Mouse (Mus musculus) megakaryocyte, embryonic 14.5 days (primary cell): ENCODE results near the gene Saa2. TPM values are rescaled to one million over a fixed set of nuclear protein-coding genes. Genes with fewer than 3 reads are reported as not detected.
"Not testable (repeated sequence)": the region's sequence is repeated elsewhere in the genome, so short reads cannot be mapped to it uniquely, and the experiment has no call there.

Experiments used
- H3K27me3 ChIP-seq: replicated peaks from 2 replicates; pipeline ENCODE3; 2012; ENCODE audit warnings: inconsistent platforms
- H3K36me3 ChIP-seq: replicated peaks from 2 replicates; pipeline ENCODE3; 2012; ENCODE audit warnings: low read length, inconsistent platforms, mixed read lengths
- H3K4me1 ChIP-seq: 2 replicates; pipeline ENCODE4 v1.6.1; 2012; ENCODE audit warnings: inconsistent platforms
- H3K4me3 ChIP-seq: replicated peaks from 2 replicates; pipeline ENCODE3; 2012; ENCODE audit warnings: moderate library complexity, mild to moderate bottlenecking, inconsistent platforms
- H3K9me3 ChIP-seq: 2 replicates; pipeline ENCODE4 v1.6.1; 2012; ENCODE audit warnings: inconsistent platforms
- FLI1 ChIP-seq: IDR thresholded peaks from 2 replicates; pipeline ENCODE4 v1.6.1; 2012; ENCODE audit warnings: low read length, inconsistent platforms, mixed read lengths
- GATA1 ChIP-seq: IDR thresholded peaks from 3 replicates; pipeline ENCODE4 v1.6.1; 2012; ENCODE audit warnings: mixed read lengths, low read length, inconsistent platforms, borderline replicate concordance
- polyA plus RNA-seq: library from polyadenylated mRNA; stranded (reverse); fragments of >175 nt; gene quantifications from 2 replicates; pipeline ENCODE4 v1.2.3, GENCODE M21; 2012; ENCODE audit warnings: low replicate concordance; ENCODE audit not compliant: insufficient read depth

The Saa2 gene
- polyA plus RNA-seq, 1 experiment, result not detected

- Histone ChIP-seq H3K27me3 (peaks cover 60% of the 10 kb centered on the region), H3K4me1 (peaks cover 9% of the 10 kb centered on the region), H3K36me3 (no peaks in the 10 kb centered on the region), H3K4me3 (no peak overlapping the region), H3K9me3 (no peaks in the 10 kb centered on the region)
- TF ChIP-seq GATA1 (no peak), FLI1 (no peak)
These were observed 27.2 kb upstream of the Saa2 start for GRCm38 (mm10) chr7:46724396-46724795.

DNA sequence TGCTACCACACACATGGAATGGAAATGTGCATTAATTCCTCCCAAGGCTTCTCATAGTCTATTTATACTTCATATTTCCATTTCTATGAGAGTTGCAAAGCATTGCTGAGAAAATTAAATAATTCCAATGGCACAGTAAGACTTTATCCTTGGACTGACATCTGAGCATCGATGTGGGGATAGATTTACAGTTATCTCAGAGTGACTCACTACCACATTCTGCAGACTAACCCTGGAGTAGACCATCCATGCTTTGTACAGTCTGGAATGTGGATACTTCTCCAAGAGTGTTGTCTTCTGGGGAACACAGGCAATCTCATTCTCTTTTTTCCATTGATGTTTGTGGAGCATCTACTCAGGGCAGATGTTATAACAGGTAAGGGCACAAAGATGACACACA, 24.0 kb upstream of the Saa2 start:
- peaks cover 45% of the 10 kb centered on the region for H3K27me3 ChIP-seq
- TF ChIP-seq FLI1, result no peak
- no peak for TF ChIP-seq GATA1
- no peak overlapping the region for H3K4me3 ChIP-seq

DNA sequence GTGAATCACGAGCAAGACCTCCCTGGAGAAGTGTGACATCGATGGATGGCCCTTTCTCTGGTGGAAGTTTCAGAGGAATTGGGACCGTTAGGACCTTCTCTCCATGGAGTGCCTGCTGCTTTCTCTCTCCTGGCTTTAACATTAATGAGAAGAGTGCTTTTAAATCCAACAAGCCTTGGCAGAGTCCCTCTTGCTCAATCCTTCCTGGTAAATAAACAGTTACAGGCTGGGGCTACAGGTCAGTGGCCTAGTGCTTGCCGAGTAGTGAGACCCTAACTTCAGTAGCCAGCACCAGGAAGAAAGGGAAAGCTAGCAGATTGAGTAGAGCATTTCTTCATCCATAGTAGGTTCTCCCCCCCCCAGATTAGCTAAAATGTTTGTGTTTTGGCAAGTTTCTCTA, 19.1 kb upstream of the Saa2 start, which contains the start of gene Saa4:
TSS of gene Saa4 (minus strand) at position 146 of the 400 bp plus-strand sequence.
- Histone ChIP-seq H3K36me3 (no peaks in the 10 kb centered on the region), H3K4me3 (no peak within 1 kb of the TSS), H3K9me3 (peaks cover 8% of the 10 kb centered on the region), H3K4me1 (peaks cover 11% of the 10 kb centered on the region), H3K27me3 (peaks cover 28% of the 10 kb centered on the region)
- no peak for TF ChIP-seq GATA1
- TF ChIP-seq FLI1, result no peak

More for the DNA sequence above, 24.0 kb upstream of the Saa2 start:
- H3K4me1 ChIP-seq, result peaks cover 9% of the 10 kb centered on the region
- no peaks in the 10 kb centered on the region for H3K36me3 ChIP-seq
- H3K9me3 ChIP-seq, result no peaks in the 10 kb centered on the region

DNA sequence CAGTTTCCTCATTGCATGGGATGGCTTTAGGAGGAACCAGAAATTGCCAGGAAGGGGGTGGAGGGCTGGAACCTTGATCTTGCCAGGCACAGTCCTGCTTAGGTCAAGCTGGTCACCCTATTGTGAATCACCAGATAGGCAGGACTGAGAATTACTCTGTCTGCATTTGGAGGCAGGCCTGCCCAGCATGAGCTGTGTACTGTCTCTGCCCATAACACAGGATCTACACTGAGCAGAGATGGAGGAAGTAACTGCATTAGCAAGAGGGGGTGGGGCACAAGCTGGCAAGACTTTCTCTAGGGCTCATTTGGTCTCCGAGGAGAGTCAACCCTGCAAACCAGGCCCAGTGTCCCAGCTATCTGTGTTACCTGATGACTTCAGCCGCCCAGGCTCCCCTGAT, 16.6 kb upstream of the Saa2 start:
- Histone ChIP-seq H3K36me3 (no peaks in the 10 kb centered on the region), H3K4me3 (peak overlapping the region; percentile 47), H3K4me1 (peaks cover 30% of the 10 kb centered on the region), H3K27me3 (peaks cover 18% of the 10 kb centered on the region), H3K9me3 (peaks cover 8% of the 10 kb centered on the region)
- TF ChIP-seq FLI1 (no peak), GATA1 (no peak)

DNA sequence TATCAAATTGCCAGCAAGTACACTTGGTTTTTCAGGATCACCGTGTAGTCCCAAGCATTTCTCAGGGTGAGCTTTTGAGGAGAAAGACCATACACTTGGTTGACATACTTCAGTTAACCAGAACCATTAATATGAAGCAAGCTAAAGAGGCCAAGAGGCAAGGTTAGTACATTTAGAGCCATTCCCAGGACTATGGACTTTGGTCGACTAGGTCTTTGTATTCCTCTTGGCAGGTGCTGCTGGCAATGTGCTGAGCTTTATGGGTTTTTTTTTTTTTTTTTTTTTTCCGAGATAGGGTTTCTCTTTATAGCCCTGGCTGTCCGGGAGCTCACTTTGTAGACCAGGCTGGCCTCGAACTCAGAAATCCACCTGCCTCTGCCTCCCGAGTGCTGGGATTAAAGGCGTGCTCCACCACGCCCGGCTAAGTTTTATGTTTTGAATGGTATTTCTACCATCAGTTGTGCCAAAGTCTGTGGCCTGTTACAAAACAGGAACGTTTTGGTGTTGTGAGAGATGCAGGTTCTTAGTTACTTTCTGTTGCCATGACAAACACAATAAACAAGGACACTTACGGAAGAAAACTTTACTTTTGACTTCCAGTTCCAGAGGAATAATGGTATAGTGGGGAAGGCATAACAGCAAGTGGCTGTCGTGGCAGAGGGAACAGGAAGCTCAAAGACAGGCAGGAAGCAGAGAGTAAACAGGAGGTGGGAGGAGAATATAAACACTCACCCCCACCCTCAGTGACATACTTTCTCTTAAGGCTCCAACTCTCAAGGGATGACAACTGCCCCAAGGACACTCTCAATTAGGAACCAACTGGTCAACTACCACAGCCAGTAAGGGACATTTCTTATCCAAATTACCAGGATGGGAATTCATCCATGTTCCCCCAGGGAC, 12.8 kb upstream of the Saa2 start:
- H3K36me3 ChIP-seq, result no peaks in the 10 kb centered on the region
- no peak for TF ChIP-seq FLI1
- no peak for TF ChIP-seq GATA1

GRCm38 (mm10) chr7:46740041-46740440, 11.5 kb upstream of the Saa2 start:
- peaks cover 46% of the 10 kb centered on the region for H3K4me1 ChIP-seq
- not testable (repeated sequence) for H3K9me3 ChIP-seq, H3K4me3 ChIP-seq, H3K36me3 ChIP-seq
- H3K27me3 ChIP-seq, result peaks cover 20% of the 10 kb centered on the region

More for the DNA sequence above, 12.8 kb upstream of the Saa2 start:
- Histone ChIP-seq H3K27me3 (peaks cover 18% of the 10 kb centered on the region), H3K4me3 (no peak overlapping the region), H3K9me3 (no peaks in the 10 kb centered on the region), H3K4me1 (peaks cover 53% of the 10 kb centered on the region)

- not testable (repeated sequence) for H3K4me3 ChIP-seq
- Histone ChIP-seq H3K4me1 (peaks cover 46% of the 10 kb centered on the region), H3K27me3 (peaks cover 26% of the 10 kb centered on the region)
These were observed 8.7 kb upstream of the Saa2 start, which contains the start of gene Saa1 for GRCm38 (mm10) chr7:46742880-46743279. Saa1 (minus strand) TSS chr7:46742980.

GRCm38 (mm10) chr7:46745816-46746215, 5.8 kb upstream of the Saa2 start:
- H3K36me3 ChIP-seq, result no peaks in the 10 kb centered on the region
- peaks cover 28% of the 10 kb centered on the region for H3K4me1 ChIP-seq
- H3K9me3 ChIP-seq, result no peaks in the 10 kb centered on the region
- no peak overlapping the region for H3K4me3 ChIP-seq
- TF ChIP-seq FLI1 (no peak), GATA1 (no peak)
- H3K27me3 ChIP-seq, result peaks cover 47% of the 10 kb centered on the region

More at GRCm38 (mm10) chr7:46742880-46743279, 8.7 kb upstream of the Saa2 start, which contains the start of gene Saa1:
- H3K9me3 ChIP-seq, H3K36me3 ChIP-seq: not testable (repeated sequence)

DNA sequence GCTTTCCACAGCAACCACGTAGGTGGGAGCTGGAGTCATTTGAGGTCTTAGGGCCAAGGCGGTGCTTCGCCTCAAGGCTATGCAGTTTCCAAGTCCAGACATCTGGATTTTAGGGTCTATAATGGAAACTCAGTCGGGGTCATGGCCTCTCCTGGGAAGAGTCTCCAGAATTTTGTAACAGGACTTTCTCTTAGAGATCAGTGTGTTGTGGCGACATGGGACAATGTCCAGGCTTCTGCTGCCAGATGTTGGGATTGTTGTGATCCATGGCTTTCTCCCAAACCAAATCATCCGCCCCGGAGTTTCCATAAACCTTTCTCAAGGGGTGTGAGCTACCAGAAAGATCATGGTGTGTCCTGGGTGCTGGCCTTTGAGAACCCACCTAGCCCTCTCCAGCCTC, 5.2 kb upstream of the Saa2 start:
- Histone ChIP-seq H3K27me3 (peaks cover 48% of the 10 kb centered on the region), H3K4me1 (peaks cover 22% of the 10 kb centered on the region), H3K4me3 (no peak overlapping the region), H3K9me3 (no peaks in the 10 kb centered on the region), H3K36me3 (no peaks in the 10 kb centered on the region)
- TF ChIP-seq FLI1 (no peak), GATA1 (no peak)

DNA sequence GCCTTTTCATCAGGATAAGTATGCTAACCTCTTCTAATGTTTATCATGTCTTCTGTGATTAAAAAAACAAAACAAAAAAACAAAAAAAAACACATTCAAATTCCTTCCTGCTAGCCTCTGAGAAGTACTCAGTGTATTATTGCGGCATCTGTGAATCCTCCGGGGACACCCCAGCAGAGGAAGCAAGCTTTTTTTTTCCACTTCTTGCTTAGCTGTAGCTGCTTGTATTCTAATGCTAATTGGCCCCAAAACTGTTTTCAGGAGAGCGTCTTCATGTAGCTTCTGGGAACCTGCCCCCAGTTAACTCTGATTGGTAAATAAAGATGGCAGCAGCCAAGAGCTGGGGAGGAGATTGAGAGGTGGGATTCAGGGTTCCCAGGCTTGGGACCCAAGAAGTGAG, 3.1 kb upstream of the Saa2 start:
- Histone ChIP-seq H3K4me1 (peaks cover 25% of the 10 kb centered on the region), H3K9me3 (no peaks in the 10 kb centered on the region), H3K27me3 (peaks cover 46% of the 10 kb centered on the region), H3K36me3 (no peaks in the 10 kb centered on the region), H3K4me3 (no peak overlapping the region)
- no peak for TF ChIP-seq GATA1
- no peak for TF ChIP-seq FLI1
